Mouse (Mus musculus): ENCODE data around the gene Smarcd3. TPM values are rescaled to one million over a fixed set of nuclear protein-coding genes. Genes with fewer than 3 reads are reported as not detected.

The Smarcd3 gene
- polyA plus RNA-seq, 1 experiment from 2014 or later = 21.1 TPM

- no peak for ATAC-seq (ENCODE audit: low read depth)
- Histone ChIP-seq H3K27me3 (ENCODE audit: control insufficient read depth, insufficient read depth, low read depth, low read length) (no peaks in the 10 kb centered on the region), H3K4me1 (replicated peaks; ENCODE audit: control insufficient read depth, insufficient read depth, low read length) (peaks cover 31% of the 10 kb centered on the region), H3K4me2 (ENCODE audit: low read depth, low read length) (no peak overlapping the region), H3K27ac (ENCODE audit: low read length) (no peak overlapping the region), H3K36me3 (ENCODE audit: control insufficient read depth, insufficient read depth, low read length) (peaks cover 30% of the 10 kb centered on the region), H3K4me3 (ENCODE audit: low read length) (no peak overlapping the region), H3K9me3 (ENCODE audit: control insufficient read depth, low read length) (no peaks in the 10 kb centered on the region), H3K9ac (ENCODE audit: low read length) (no peak overlapping the region)
- 92% methylated on average over 5 of the region's 5 CpGs for WGBS
Measured at GRCm38 (mm10) chr5:24595261-24595660, 28.9 kb downstream of the Smarcd3 start.

- 80% methylated on average over 5 of the region's 5 CpGs for WGBS
- peaks cover 33% of the 10 kb centered on the region for H3K36me3 ChIP-seq (ENCODE audit: control insufficient read depth, insufficient read depth, low read length)
Measured at GRCm38 (mm10) chr5:24594346-24594745, 29.9 kb downstream of the Smarcd3 start.

GRCm38 (mm10) chr5:24593928-24594327 is 30.3 kb downstream of the Smarcd3 start:
- no peak overlapping the region for H3K4me3 ChIP-seq (ENCODE audit: low read length)
- 65% methylated on average over 10 of the region's 10 CpGs for WGBS
- H3K9ac ChIP-seq (ENCODE audit: low read length) = no peak overlapping the region
- peaks cover 27% of the 10 kb centered on the region for H3K4me1 ChIP-seq (replicated peaks; ENCODE audit: control insufficient read depth, insufficient read depth, low read length)
- H3K9me3 ChIP-seq (ENCODE audit: control insufficient read depth, low read length) = no peaks in the 10 kb centered on the region
- no peaks in the 10 kb centered on the region for H3K27me3 ChIP-seq (ENCODE audit: control insufficient read depth, insufficient read depth, low read depth, low read length)
- ATAC-seq (ENCODE audit: low read depth) = no peak
- peaks cover 38% of the 10 kb centered on the region for H3K36me3 ChIP-seq (ENCODE audit: control insufficient read depth, insufficient read depth, low read length)
- no peak overlapping the region for H3K4me2 ChIP-seq (ENCODE audit: low read depth, low read length)
- no peak overlapping the region for H3K27ac ChIP-seq (ENCODE audit: low read length)

More at GRCm38 (mm10) chr5:24594346-24594745, 29.9 kb downstream of the Smarcd3 start:
- ATAC-seq (ENCODE audit: low read depth) = no peak
- Histone ChIP-seq H3K9me3 (ENCODE audit: control insufficient read depth, low read length) (no peaks in the 10 kb centered on the region), H3K27ac (ENCODE audit: low read length) (no peak overlapping the region), H3K4me1 (replicated peaks; ENCODE audit: control insufficient read depth, insufficient read depth, low read length) (peaks cover 30% of the 10 kb centered on the region), H3K9ac (ENCODE audit: low read length) (no peak overlapping the region), H3K4me3 (ENCODE audit: low read length) (no peak overlapping the region), H3K4me2 (ENCODE audit: low read depth, low read length) (no peak overlapping the region), H3K27me3 (ENCODE audit: control insufficient read depth, insufficient read depth, low read depth, low read length) (no peaks in the 10 kb centered on the region)

GRCm38 (mm10) chr5:24593230-24593629 is 31.0 kb downstream of the Smarcd3 start:
- Histone ChIP-seq H3K27ac (ENCODE audit: low read length) (no peak overlapping the region), H3K4me1 (replicated peaks; ENCODE audit: control insufficient read depth, insufficient read depth, low read length) (peaks cover 21% of the 10 kb centered on the region), H3K27me3 (ENCODE audit: control insufficient read depth, insufficient read depth, low read depth, low read length) (no peaks in the 10 kb centered on the region), H3K9me3 (ENCODE audit: control insufficient read depth, low read length) (no peaks in the 10 kb centered on the region), H3K9ac (ENCODE audit: low read length) (no peak overlapping the region), H3K36me3 (ENCODE audit: control insufficient read depth, insufficient read depth, low read length) (peaks cover 38% of the 10 kb centered on the region), H3K4me3 (ENCODE audit: low read length) (no peak overlapping the region), H3K4me2 (ENCODE audit: low read depth, low read length) (no peak overlapping the region)
- ATAC-seq (ENCODE audit: low read depth) = no peak
- WGBS = 87% methylated on average over 10 of the region's 10 CpGs

GRCm38 (mm10) chr5:24592471-24593160 is 31.6 kb downstream of the Smarcd3 start:
- Histone ChIP-seq H3K4me2 (ENCODE audit: low read depth, low read length) (peak overlapping the region; percentile 17; the same call in 1 of the 2 replicates), H3K9ac (ENCODE audit: low read length) (no peak overlapping the region), H3K27ac (ENCODE audit: low read length) (no peak overlapping the region), H3K4me1 (replicated peaks; ENCODE audit: control insufficient read depth, insufficient read depth, low read length) (peaks cover 23% of the 10 kb centered on the region), H3K4me3 (ENCODE audit: low read length) (no peak overlapping the region), H3K9me3 (ENCODE audit: control insufficient read depth, low read length) (no peaks in the 10 kb centered on the region), H3K36me3 (ENCODE audit: control insufficient read depth, insufficient read depth, low read length) (peaks cover 38% of the 10 kb centered on the region), H3K27me3 (ENCODE audit: control insufficient read depth, insufficient read depth, low read depth, low read length) (no peaks in the 10 kb centered on the region)
- ATAC-seq (ENCODE audit: low read depth) = no peak; the same call in 1 of the 2 replicates
- 60% methylated on average over 20 of the region's 21 CpGs for WGBS

GRCm38 (mm10) chr5:24591796-24592470 is 32.3 kb downstream of the Smarcd3 start:
- peak overlapping the region; percentile 17 for H3K4me2 ChIP-seq (ENCODE audit: low read depth, low read length)
- H3K36me3 ChIP-seq (ENCODE audit: control insufficient read depth, insufficient read depth, low read length) = peaks cover 38% of the 10 kb centered on the region
- H3K27ac ChIP-seq (ENCODE audit: low read length) = no peak overlapping the region
- no peak overlapping the region; the same call in 1 of the 2 replicates for H3K4me3 ChIP-seq (ENCODE audit: low read length)
- 48% methylated on average over 24 of the region's 24 CpGs for WGBS
- ATAC-seq (ENCODE audit: low read depth) = peak; percentile 8; the same call in 1 of the 2 replicates
- H3K4me1 ChIP-seq (replicated peaks; ENCODE audit: control insufficient read depth, insufficient read depth, low read length) = peaks cover 23% of the 10 kb centered on the region
- H3K27me3 ChIP-seq (ENCODE audit: control insufficient read depth, insufficient read depth, low read depth, low read length) = no peaks in the 10 kb centered on the region
- no peaks in the 10 kb centered on the region for H3K9me3 ChIP-seq (ENCODE audit: control insufficient read depth, low read length)
- no peak overlapping the region; the same call in 1 of the 2 replicates for H3K9ac ChIP-seq (ENCODE audit: low read length)

GRCm38 (mm10) chr5:24591268-24591721 is 32.9 kb downstream of the Smarcd3 start:
- no peak overlapping the region; the same call in 1 of the 2 replicates for H3K4me3 ChIP-seq (ENCODE audit: low read length)
- peaks cover 38% of the 10 kb centered on the region for H3K36me3 ChIP-seq (ENCODE audit: control insufficient read depth, insufficient read depth, low read length)
- peaks cover 20% of the 10 kb centered on the region for H3K4me1 ChIP-seq (replicated peaks; ENCODE audit: control insufficient read depth, insufficient read depth, low read length)
- no peaks in the 10 kb centered on the region for H3K9me3 ChIP-seq (ENCODE audit: control insufficient read depth, low read length)
- H3K4me2 ChIP-seq (ENCODE audit: low read depth, low read length) = peak overlapping the region; percentile 17
- ATAC-seq (ENCODE audit: low read depth) = no peak
- H3K9ac ChIP-seq (ENCODE audit: low read length) = peak overlapping the region; percentile 37
- no peak overlapping the region for H3K27ac ChIP-seq (ENCODE audit: low read length)
- H3K27me3 ChIP-seq (ENCODE audit: control insufficient read depth, insufficient read depth, low read depth, low read length) = no peaks in the 10 kb centered on the region
- 40% methylated on average over 23 of the region's 23 CpGs for WGBS

- no peak for ATAC-seq (ENCODE audit: low read depth)
- H3K4me1 ChIP-seq (replicated peaks; ENCODE audit: control insufficient read depth, insufficient read depth, low read length) = peaks cover 23% of the 10 kb centered on the region
- no peaks in the 10 kb centered on the region for H3K27me3 ChIP-seq (ENCODE audit: control insufficient read depth, insufficient read depth, low read depth, low read length)
- H3K4me3 ChIP-seq (ENCODE audit: low read length) = no peak overlapping the region
- 90% methylated on average over 20 of the region's 20 CpGs for WGBS
- peaks cover 34% of the 10 kb centered on the region for H3K36me3 ChIP-seq (ENCODE audit: control insufficient read depth, insufficient read depth, low read length)
- no peak overlapping the region for H3K27ac ChIP-seq (ENCODE audit: low read length)
- no peaks in the 10 kb centered on the region for H3K9me3 ChIP-seq (ENCODE audit: control insufficient read depth, low read length)
- no peak overlapping the region for H3K9ac ChIP-seq (ENCODE audit: low read length)
- H3K4me2 ChIP-seq (ENCODE audit: low read depth, low read length) = no peak overlapping the region
Measured at GRCm38 (mm10) chr5:24589511-24590500, 34.4 kb downstream of the Smarcd3 start.

Measured in lung, embryonic 16.5 days (tissue).